Mouse (Mus musculus) cerebellum, postnatal 25 days (tissue): ENCODE measurements around the gene Slc12a6.

Source experiments
- DNase-seq, 2 experiments: peaks; one replicate each; pipeline ENCODE4 v3.0.0; 2021; ENCODE audit warnings: mixed read lengths in 2 of 2

Gene Slc12a6

DNA sequence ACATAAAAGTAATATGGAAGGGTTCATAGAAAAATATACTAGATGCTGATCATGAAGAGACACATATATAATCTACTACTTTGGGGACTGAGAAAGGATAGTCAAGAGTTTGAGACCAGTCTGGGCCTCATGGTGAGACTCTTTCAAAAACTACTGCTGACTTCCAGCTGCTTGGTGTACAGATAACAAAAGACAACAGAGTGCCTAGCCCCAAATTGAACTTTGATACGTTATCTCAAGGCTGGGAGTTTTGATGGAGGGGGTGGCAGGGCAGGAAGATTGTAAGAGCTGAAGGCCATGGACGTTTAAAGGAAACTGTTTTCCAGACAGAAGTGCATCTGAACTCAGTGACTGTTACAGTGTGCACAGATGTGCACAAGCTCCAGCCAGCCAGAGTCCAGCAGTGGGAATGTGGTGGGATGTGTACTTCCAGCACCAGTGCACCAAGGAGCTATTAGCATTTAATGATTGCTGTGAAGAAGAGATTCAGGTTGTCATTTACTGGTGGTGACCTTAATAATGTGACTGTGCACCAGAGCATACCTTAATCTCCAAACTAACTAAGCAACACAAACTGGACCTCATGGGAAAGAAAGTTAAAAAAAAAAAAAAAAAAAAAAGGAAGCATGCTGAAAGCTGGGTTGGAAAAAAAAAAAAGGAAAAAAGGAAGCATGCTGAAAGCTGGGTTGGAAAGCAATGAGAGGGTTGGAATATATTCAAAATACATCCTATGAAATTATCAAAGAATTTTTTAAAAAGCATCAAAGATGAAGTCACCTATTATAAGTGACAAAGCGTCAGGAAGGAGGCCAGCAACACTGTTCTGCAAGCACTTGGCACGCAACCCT lies 66.7 kb downstream of the Slc12a6 start:
- DNase-seq: no peak

DNA sequence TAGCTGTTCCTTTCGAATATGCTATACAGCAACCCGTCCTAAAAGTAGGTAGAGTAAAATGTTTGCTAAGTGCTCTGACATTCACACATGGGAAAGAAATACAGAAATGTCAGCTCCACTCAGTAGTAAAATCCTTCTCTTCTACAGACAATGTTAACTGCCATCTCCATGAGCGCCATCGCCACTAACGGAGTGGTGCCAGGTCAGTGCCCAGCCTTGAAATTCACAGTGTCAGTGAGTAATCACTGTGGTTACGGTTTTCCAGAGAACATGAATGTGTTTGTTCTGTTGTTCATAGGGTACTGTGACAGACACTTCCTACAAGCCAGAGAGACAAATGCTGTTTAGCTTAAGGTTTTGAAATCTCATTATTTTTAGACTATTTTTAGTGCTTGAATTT lies 71.6 kb downstream of the Slc12a6 start:
- no peak for DNase-seq

DNA sequence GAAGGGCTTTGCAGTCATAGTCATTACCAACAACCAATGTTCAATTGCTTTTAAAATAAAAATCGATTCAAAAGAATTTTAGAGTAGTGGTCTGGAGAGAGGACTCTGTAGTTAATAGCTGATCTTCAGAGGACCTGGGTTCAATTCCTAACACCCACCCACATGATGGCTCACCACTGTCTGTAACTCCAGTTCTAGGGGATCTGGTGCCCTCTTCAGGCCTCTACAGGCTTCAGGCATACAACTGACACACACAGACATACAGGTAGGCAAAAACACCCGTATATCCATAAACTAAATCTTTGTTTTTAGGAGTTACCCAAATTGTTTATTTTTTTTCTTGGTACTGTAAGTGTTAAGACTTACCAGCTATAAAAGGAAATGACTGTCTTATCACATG lies 74.1 kb downstream of the Slc12a6 start:
- peak in 1 of 2 experiments; percentile 21 for DNase-seq

DNA sequence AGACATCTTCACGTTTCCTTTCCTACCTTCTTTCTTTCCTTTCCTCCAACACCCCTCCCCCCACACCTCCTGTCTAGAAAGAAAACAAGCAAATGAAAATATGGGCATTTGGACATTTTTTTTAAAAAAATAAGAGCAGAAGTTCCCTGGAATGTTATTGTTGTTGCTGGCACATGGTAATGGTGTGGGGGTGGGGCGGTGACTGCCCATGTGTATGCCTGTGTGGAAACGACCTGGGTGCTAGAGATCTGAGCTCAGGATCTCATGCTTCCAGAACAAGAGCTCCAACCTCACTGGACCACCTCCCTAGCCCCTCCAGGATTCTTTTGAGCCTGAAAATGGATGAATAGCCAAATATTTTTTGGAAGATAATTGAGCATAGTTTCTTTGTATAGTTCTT lies 75.5 kb downstream of the Slc12a6 start:
- DNase-seq: no peak

DNA sequence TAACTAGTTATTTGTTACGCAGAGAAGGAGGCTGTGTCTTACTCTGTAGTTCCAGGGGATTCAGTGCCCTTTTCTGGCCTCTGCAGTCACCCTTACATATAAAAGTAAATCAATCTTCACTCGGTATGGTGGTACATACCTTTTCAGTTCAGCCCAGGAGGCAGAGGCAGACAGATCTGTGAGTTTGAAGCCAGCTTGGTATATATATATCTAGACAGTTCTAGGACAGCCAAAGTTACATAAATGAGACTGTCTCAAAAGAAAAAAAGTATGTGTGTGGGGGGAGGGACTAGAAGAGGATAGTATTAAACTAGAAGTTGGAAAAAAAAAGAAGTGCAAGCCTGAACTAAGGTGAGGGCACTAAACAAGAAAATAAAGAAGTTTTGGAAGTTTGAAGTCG lies 82.6 kb downstream of the Slc12a6 start:
- no peak for DNase-seq

DNA sequence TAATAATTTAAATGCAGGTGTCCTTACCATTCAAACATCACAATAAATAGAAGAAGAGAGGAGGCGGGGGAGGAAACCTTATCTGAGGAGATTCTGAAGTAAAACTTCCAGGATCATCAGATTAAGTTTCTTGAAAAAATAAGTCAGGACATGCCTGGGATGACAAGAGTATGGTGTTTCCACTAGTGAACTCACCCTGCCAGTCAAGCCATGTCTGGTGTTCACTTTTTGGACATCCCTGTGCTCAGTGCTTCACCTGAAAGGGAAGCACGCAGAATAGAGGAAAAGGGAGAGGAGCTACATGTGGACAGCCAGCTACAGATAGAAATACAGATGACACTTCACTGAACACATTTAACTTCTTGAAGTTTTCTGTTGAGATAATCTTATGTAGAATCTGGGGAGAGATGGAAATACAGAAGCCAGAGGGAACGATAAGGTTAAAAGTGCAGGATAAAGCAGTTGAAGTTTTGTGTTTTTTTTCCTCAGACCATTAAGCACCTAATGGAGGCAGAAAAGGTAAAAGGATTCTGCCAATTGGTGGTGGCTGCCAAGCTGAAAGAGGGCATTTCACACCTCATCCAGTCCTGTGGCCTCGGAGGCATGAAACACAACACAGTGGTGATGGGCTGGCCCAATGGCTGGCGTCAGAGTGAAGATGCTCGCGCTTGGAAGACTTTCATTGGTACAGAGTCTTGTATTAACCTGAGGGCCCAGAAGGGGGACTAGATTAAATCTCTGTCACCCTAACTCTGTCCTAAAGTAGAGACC lies 88.2 kb downstream of the Slc12a6 start:
- DNase-seq: no peak

DNA sequence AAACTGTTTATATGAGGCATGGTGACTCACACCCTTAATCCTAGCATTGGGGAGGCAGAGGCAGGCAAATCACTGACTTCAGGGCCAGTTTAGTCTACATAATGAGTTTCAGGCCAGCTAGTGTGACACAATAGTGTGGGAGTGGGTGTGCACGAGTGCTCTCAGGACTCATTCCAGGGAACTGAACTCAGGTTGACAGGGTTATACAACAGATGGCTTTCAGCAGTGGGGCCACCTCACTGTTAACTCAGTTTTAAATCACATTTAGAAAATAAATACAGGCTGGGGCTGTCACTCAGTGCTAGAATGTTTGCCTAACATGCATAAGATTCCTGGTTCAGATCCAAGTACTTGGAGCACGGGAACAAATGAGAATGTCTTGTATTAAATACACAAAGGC lies 94.0 kb downstream of the Slc12a6 start:
- no peak for DNase-seq

DNA sequence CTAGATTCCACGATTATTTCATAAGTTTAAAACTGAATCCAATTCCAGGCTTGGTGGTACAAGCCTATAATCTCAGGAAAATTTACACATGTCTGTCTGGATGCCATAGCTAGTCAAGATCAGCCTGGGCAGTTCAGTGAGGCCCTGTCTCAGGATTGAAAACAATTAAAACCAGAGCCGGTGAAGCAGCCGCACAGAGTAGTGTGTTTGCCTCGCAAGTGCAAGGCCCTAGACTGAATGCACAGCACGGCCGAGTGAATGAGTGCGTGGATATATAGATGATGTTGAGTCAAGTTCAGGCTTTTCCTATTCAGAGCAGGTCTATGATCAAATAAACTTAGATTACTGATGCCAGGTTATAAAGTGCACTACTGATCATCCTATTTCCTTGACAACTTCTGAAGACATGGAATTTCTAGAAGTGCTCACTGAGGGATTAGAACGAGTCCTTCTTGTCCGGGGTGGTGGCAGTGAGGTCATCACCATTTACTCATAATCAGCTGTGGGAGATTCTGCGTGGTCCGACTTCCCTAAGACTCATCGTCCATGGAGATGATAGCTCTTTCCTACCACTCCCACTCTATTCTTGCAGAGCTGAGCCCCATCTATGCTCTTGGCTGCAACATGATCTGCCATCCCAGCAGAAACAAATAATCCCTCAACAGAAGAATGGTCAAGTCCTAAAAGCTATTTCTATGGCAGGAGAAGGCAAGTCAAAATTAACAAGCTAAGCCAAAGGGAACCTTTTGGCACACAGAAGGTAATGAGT lies 94.6 kb downstream of the Slc12a6 start:
- no peak for DNase-seq

DNA sequence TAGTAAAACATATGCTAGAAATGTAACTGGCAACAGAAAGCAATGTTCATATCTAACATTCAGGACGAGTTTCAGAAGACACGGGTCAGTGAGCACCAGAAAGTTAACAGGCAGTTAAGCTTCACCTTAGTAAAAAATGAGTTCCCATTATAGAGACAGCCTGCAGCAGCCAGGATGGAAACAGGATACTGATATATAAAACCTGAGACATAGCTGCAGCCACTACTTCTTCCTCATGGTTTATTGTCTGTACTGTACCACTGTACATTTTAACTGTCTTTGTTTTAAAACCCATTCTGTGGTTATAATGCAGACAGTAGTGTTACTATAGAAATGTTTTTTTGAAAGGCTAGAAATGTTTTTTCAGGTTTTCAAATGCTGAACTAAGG lies 95.2 kb downstream of the Slc12a6 start:
- DNase-seq: no peak

DNA sequence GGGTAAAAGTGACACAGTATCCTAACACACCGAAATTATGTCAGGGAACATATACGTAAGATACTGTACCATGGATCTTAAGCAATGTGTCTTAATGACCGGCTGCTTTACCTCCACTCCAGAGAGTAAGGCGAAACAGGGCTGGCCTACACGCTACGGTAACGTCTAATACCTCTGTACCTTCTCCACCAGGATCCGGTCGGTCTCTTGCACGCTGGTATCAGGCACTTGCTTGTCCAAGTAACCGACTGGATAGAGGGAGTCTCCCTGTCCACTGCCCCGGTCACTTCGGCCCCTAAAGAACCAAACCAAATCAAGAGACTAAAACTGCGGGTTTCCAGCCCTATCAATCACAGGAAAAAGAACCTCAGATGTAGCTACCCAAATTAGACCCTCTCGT lies 101.6 kb downstream of the Slc12a6 start:
- DNase-seq: peak in 1 of 2 experiments; percentile 17

DNA sequence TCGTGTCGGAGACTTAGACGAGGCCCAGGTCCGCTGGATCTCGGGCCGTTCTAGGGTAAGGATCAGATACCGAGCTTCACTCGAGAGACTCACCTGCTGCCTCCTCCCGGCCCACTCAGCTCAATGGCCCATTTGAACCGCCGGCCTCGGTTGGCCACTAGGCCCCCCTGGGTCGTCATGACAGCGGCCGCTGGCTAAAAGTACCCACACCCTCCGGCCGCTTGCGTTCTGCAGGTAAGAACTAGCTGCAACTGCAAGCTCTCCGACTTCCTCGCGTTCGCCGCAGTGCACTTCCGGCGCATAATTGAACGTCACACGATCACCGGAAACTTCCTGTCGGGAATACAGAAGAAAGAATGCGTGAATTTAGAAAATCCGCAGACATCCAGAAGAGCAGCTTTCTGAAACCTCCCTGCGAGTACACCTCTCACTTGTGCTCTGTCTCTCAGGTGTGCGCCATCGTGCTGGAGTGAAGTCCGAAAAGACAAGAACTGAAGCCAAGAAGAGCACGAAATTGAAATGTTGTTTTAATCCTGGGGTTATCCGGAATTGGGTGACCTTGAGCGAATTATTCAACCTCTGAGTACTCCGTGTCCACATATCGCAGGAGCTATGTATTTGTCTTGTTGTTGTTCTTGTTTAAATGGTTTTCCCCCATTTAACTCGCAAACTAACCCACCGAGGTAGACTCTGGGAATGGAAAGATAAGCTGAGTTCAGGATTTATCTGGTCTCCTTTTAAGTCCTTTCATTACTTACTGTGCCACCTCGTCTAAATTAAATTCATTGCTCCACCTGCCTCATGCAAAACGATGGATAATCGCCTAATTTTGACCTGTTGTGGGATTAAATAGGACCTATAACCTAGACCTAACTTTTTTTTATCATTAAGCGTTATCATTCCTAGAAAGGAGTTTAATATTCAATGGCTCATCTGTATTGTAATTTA lies 102.4 kb downstream of the Slc12a6 start, which contains the start of gene Emc4:
Emc4 (minus strand) TSS at position 302 of the 948 bp plus-strand sequence.
- peak; percentile 95 to 97 for DNase-seq

DNA sequence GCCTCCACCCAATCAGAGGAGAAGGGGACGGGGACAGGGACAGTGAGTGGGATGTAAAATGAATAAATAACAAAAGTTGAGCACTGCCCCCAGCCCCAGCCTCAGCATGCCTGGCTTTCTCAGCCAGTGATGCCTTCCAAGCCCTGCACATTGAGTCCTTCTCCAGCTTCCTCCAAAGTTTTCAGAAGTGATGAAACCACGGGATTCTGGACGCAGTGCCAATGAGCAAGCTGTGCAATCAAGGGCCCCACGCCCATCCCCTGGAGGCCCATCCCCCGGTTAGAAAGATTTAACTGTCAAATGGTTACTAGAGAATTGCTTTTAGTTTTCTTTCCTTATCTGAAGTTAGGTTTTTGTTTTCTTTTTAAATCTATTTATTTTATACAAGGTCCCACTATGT lies 104.3 kb downstream of the Slc12a6 start:
- DNase-seq: no peak

DNA sequence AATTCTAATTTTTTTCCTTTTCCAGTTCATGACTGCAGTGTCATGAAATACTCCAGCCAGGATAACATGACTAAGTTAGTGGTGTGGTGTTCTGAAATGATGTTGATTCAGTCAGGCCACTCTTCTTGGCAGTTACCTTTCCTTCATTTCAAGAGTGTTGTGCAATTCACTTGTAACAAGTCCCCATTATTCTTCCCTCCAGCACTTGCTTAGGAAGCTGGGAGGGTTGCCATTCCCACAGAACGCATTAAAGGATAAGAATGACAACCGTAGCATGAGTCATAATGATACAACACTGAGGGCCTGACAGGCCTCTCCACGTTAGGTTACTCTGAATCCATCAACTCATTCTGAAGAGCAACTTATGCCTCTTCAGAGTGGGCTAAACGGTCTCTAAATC lies 107.5 kb downstream of the Slc12a6 start:
- DNase-seq: no peak

DNA sequence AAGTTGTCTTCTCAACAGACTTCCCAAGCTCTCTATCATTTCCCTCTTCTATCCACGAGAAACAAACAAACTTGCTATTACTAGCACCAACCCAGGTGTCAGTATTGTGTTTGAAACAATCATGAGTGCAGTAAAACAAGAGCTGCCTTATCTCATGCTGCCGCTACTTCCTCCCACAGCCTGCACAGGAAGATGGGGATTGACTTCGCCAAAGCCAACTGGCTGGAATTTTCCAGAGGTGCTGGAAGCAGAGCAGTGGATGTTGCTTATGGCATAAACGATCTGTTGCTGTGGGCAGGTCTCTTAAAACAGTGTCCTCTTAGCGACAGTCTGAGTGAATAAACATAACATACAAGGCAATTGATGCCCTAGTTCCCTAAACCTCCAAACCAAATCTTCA lies 109.0 kb downstream of the Slc12a6 start:
- no peak for DNase-seq

DNA sequence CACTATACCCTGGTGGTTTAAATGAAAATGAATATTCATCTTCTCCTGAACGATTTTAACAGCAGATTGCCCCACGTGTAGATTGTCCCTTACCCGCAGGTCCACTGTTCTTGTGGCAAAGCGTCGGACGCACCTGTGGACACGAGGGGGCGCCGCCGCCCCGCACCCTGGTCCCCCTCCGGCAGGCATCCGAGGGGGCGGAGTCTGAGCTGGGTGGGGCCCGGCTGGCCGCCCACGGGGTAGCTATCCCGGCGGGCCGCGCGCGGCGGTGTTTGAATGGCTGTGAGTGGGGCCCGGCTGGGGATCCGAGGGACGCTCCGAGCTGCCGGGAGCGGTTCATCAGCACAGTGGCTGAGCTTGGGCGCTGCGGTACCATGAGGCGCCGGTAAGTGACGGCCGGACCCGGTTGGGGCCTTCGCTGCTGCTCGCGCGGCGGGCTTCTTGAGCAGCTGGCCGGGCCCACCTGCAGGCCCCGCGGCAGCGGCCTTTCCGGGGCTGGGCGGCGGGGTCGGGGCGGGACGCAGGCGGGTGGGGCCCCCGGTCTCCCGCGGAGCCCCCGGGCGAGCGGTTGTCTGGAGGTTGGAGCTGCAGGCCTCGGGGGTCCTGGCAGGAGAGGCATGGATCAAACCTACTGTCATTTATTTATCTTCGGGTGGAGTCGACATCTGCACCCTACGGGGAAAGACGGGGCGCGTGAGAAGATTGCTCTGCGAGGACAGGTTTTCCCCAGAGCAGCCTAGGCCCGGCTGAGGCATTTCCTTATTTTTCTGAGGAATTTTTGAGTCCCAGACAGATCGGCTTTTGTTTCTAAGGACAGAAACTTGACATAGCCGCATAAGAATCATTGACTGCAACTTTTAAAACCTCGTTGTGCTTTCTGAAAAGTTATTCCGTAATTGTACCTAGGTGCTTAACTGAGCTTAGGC lies 113.6 kb downstream of the Slc12a6 start, which contains the start of gene Katnbl1:
Katnbl1 (plus strand) TSS at position 239 of the 926 bp plus-strand sequence.
- peak; percentile 94 to 98 for DNase-seq

DNA sequence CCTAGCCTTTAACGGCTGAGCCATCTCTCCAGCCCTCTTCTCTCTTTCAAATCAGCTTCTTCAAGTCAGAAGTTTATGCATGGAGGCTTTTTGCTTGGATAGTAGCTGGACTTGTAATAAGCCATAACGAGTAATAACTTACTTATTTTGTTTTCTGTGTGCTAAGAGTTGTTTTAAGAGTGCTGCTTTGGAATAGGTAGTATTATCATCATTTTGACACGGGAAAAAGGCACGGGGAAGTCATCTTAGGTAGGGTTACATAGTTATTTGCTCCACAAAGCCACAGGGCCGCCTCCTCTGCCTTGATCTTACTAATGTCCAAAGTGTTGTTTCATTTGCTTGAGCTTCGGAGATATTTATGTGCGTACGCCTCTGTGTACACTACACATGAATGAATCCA lies 114.5 kb downstream of the Slc12a6 start:
- no peak for DNase-seq

DNA sequence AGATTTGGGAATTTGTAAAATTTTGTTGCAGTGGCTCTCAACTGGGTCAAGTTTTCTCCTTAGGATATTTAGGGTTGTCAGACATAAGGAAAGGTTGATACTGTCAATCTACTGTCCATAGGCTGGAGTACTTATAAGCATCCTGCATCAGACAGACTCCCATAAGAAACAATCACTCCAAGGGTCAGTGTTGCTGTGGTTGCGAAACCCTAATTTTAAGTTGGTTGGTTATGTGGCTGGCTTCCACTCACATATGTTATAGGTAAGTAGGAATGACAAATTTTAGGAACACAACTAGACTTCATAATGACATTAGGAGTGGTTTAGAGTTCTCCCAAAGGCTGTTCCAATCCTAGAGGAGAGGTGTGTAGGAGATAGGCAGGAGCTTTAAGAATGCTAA lies 115.6 kb downstream of the Slc12a6 start:
- DNase-seq: no peak

DNA sequence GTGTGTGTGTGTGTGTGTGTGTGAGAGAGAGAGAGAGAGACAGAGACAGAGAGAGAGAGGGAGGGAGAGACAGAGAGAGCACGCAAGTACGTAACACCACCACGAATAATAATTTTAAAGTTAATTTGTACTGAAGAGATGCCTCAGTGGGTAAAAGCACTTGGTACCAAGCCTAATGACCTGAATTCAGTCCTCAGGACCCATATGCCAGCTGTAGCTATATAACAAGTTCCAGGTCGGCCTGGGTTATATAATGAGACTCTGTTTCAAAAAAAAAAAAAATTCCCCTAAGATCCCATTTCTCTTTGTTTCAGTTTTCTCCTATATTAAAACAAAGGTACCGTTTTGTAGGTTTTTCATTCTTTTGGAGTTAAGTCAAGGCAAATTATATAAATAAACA lies 125.2 kb downstream of the Slc12a6 start:
- DNase-seq: peak in 1 of 2 experiments; percentile 10

DNA sequence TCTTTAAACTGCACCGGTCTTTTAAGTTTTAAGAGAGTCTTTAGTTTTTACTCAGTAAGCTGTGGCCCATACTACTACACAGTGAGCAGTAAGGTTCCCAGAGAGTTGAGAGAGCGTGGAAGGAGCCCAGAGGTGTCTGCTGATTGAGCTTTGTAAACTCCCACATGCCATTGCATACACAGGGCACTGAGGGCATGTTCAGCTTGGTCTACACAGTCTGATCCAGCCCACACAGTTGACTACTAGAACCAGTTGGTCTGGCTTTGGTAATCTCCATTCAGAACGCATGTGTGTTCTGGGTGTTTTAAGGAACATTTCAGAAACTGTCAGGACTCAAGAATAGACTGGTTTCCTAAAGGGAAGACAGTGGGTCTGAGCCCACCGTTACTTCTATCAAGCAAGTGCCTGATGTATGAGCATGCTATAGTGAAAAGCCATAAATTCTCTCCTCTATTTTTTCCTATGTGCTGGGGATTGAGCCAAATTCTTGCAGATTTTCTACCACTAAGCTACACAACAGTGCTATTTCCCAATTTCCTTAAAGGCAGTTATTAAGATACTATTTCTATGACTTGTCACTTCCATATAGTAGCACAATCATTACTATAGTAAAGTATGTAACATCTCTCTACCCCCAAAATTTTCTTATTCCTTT lies 125.8 kb downstream of the Slc12a6 start:
- peak in 1 of 2 experiments; percentile 13 for DNase-seq

DNA sequence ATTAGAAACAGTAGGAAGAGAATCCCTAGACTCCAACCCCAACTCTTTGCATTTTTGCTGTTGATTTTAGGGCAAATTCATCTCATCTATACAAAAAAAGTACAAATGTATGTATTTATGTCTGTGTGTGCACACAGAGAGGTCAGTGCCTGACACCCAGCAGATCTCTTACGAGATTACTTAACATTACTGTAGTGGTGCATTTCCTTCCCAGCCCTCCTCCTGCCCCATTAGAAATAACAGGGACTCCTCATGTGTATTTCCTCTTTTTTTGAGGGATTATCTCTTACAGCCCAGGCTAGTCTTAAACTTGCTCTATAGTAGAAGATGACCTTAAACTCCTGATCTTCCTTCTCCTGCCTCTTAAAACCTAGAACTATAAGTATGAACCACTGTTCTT lies 127.1 kb downstream of the Slc12a6 start:
- DNase-seq: no peak
